Mouse (Mus musculus): ENCODE results near the gene Ager.

DNA sequence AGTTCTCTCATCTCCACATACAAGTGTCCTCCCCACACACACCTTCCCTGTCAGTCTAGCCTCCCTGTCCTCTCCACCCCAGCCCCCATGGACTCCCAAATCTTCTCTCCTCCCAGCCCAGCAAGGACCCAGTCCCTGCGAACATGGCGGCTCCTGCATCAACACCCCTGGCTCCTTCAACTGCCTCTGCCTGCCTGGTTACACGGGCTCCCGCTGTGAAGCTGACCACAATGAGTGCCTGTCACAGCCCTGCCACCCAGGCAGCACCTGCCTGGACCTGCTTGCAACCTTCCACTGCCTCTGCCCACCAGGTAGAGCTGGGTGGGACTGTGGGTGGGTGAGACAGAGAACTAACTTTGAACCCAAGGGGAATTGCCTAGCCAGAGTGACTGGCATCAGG lies 27.7 kb upstream of the Ager start:
- TF ChIP-seq TAL1 (IDR thresholded peaks at IDR 0.05; ENCODE audit: low read length) (no peak), GATA1 (IDR thresholded peaks at IDR 0.05; ENCODE audit: low read length) (no peak)
